Mouse (Mus musculus): ENCODE results near the gene Polr2c.

DNA sequence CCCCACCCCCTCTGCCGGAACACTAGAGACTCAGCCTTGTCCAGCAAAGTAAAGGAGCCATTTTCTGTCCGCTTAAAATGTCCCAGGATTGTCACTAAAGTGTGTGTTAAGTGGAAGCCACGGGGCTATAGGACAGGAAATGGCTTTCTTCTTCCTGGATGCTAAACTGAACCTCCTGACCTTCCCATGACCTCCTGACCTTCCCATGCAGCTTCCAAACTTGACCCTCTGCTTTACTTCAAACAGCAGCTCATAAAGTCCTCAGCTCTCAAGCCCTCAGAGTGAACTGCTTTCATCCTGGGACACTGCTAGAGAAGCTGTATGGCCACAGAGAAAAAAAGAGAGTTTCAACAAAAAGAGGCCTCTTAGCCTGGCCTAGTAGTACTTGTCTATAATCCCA lies 19.6 kb downstream of the Polr2c start:
- TF ChIP-seq GATA1 (IDR thresholded peaks at IDR 0.05; ENCODE audit: low read length), result no peak
- TF ChIP-seq TAL1 (IDR thresholded peaks at IDR 0.05; ENCODE audit: low read length), result no peak
